24 mouse cellular contexts compared by ENCODE assay signal in genomic region chr14:91604570-91604969, GRCm38 (mm10).
A peak's percentile ranks its signal among the peaks of the same experiment; 100 is the strongest.
DNase-seq lines count a peak whose midpoint lies in the region; ATAC-seq and TF ChIP-seq lines count a peak whose summit lies in the region.
"Had no signal": no experiment of that assay in that cellular context is flagged by ENCODE, and none has a peak within 500 bp of the region (broad histone marks: within the 10 kb centered on the region; RNA-seq: fewer than 3 reads in every experiment).

No protein-coding gene starts in this region.

- ATAC-seq in heart, embryonic 13.5 days (ENCODE audit: extremely low read depth, insufficient number of reproducible peaks, low FRiP score, low TSS enrichment): no peak
- 0 out of 2 replicates have a peak, but pooled peaks have one; percentile 58 for ATAC-seq in heart, embryonic 15.5 days (replicated peaks; ENCODE audit: insufficient number of reproducible peaks, insufficient read depth, low FRiP score, low read depth)
- ATAC-seq in heart, embryonic 11.5 days (replicated peaks; ENCODE audit: insufficient number of reproducible peaks, low FRiP score, low TSS enrichment): no peak
- peak; percentile 79 for ATAC-seq in heart, postnatal 0 days (ENCODE audit: insufficient read depth, low read depth)
- ATAC-seq: activated CD4-positive, CD25-positive, alpha-beta regulatory T cell, adult 4 months; CD4-positive, CD25-positive, alpha-beta regulatory T cell, adult 4 months; forebrain, embryonic 13.5 days; forebrain, embryonic 15.5 days; Patski had no signal

- no peaks in the 10 kb centered on the region for H3K9me3 ChIP-seq in heart, embryonic 13.5 days
- H3K9me3 ChIP-seq in heart, embryonic 15.5 days (replicated peaks): no peaks in the 10 kb centered on the region
- no peaks in the 10 kb centered on the region for H3K9me3 ChIP-seq in heart, embryonic 11.5 days (replicated peaks; ENCODE audit: control insufficient read depth, low read length)
- H3K9me3 ChIP-seq in heart, postnatal 0 days (replicated peaks; ENCODE audit: control insufficient read depth, low read length): no peaks in the 10 kb centered on the region
- H3K9me3 ChIP-seq: embryonic facial prominence, embryonic 10.5 days; embryonic facial prominence, embryonic 12.5 days; forebrain, embryonic 13.5 days; forebrain, embryonic 15.5 days had no signal

- no peak overlapping the region for H3K4me3 ChIP-seq in heart, embryonic 13.5 days
- H3K4me3 ChIP-seq in heart, embryonic 15.5 days: no peak overlapping the region
- no peak overlapping the region for H3K4me3 ChIP-seq in heart, embryonic 11.5 days (ENCODE audit: low read depth, low read length)
- no peak overlapping the region for H3K4me3 ChIP-seq in heart, postnatal 0 days (ENCODE audit: low read depth, low read length)
- H3K4me3 ChIP-seq: embryonic facial prominence, embryonic 10.5 days; embryonic facial prominence, embryonic 12.5 days; forebrain, embryonic 13.5 days; forebrain, embryonic 15.5 days had no signal

- H3K27me3 ChIP-seq in heart, embryonic 13.5 days (replicated peaks): no peaks in the 10 kb centered on the region
- no peaks in the 10 kb centered on the region for H3K27me3 ChIP-seq in heart, embryonic 15.5 days
- no peaks in the 10 kb centered on the region for H3K27me3 ChIP-seq in heart, embryonic 11.5 days (ENCODE audit: control insufficient read depth, insufficient read depth, low read length)
- no peaks in the 10 kb centered on the region for H3K27me3 ChIP-seq in heart, postnatal 0 days (ENCODE audit: control insufficient read depth, insufficient read depth, low read length)
- H3K27me3 ChIP-seq: CH12.LX; embryonic facial prominence, embryonic 12.5 days; forebrain, embryonic 13.5 days; forebrain, embryonic 15.5 days; Patski had no signal

- 0 out of 2 replicates have a peak, but pooled peaks cover 6% of the 10 kb centered on the region for H3K4me1 ChIP-seq in heart, embryonic 13.5 days
- no peaks in the 10 kb centered on the region for H3K4me1 ChIP-seq in heart, embryonic 15.5 days (replicated peaks)
- no peaks in the 10 kb centered on the region for H3K4me1 ChIP-seq in heart, embryonic 11.5 days (ENCODE audit: control insufficient read depth, insufficient read depth, low read length)
- H3K4me1 ChIP-seq in heart, postnatal 0 days (ENCODE audit: control insufficient read depth, insufficient read depth): 0 out of 2 replicates have a peak, but pooled peaks cover 5% of the 10 kb centered on the region
- H3K4me1 ChIP-seq: embryonic facial prominence, embryonic 10.5 days; embryonic facial prominence, embryonic 12.5 days; forebrain, embryonic 13.5 days; forebrain, embryonic 15.5 days had no signal

- H3K9ac ChIP-seq in heart, embryonic 13.5 days: no peak overlapping the region
- H3K9ac ChIP-seq in heart, embryonic 15.5 days: no peak overlapping the region
- H3K9ac ChIP-seq in heart, embryonic 11.5 days (ENCODE audit: low read depth, low read length): no peak overlapping the region
- no peak overlapping the region for H3K9ac ChIP-seq in heart, postnatal 0 days (replicated peaks; ENCODE audit: low read depth, low read length)
- H3K9ac ChIP-seq: embryonic facial prominence, embryonic 12.5 days; forebrain, embryonic 13.5 days; forebrain, embryonic 15.5 days had no signal

- TF ChIP-seq CTCF in heart, postnatal 0 days (IDR thresholded peaks at IDR 0.05; ENCODE audit: low read depth): no peak

- no peak for DNase-seq in heart, adult 18-20 months
- DNase-seq in heart, postnatal 0 days (ENCODE audit: low spot score): peak; percentile 21
- no peak for DNase-seq in heart, adult 9 months (ENCODE audit: low spot score in 2 of 2)
- DNase-seq: adrenal gland, adult 8-10 months; adrenal gland, postnatal 14 days; adrenal gland, postnatal 36 days; B cell, adult 2 months; cerebellum, adult 11-12 months; cerebellum, adult 2 months; cerebellum, adult 9-10 months; cerebellum, postnatal 10 days; cerebellum, postnatal 25 days had no signal

- H3K36me3 ChIP-seq in heart, embryonic 13.5 days: no peaks in the 10 kb centered on the region
- no peaks in the 10 kb centered on the region for H3K36me3 ChIP-seq in heart, embryonic 15.5 days
- H3K36me3 ChIP-seq in heart, embryonic 11.5 days (ENCODE audit: control insufficient read depth, insufficient read depth, low read length): no peaks in the 10 kb centered on the region
- H3K36me3 ChIP-seq in heart, postnatal 0 days (replicated peaks; ENCODE audit: control insufficient read depth, insufficient read depth, low read length): no peaks in the 10 kb centered on the region
- H3K36me3 ChIP-seq: embryonic facial prominence, embryonic 10.5 days; embryonic facial prominence, embryonic 12.5 days; forebrain, embryonic 15.5 days; G1E had no signal

- peak overlapping the region; percentile 12; the same call in 1 of the 2 replicates for H3K27ac ChIP-seq in heart, embryonic 13.5 days (replicated peaks)
- H3K27ac ChIP-seq in heart, embryonic 15.5 days: no peak overlapping the region
- no peak overlapping the region for H3K27ac ChIP-seq in heart, embryonic 11.5 days (ENCODE audit: low read depth, low read length)
- H3K27ac ChIP-seq in heart, postnatal 0 days (ENCODE audit: low read depth): no peak overlapping the region
- H3K27ac ChIP-seq: embryonic facial prominence, embryonic 10.5 days; embryonic facial prominence, embryonic 12.5 days; forebrain, embryonic 13.5 days; forebrain, embryonic 15.5 days had no signal

- H3K4me2 ChIP-seq in heart, embryonic 13.5 days: no peak overlapping the region
- H3K4me2 ChIP-seq in heart, embryonic 15.5 days: no peak overlapping the region
- H3K4me2 ChIP-seq in heart, embryonic 11.5 days: no peak overlapping the region
- no peak overlapping the region for H3K4me2 ChIP-seq in heart, postnatal 0 days (ENCODE audit: low read depth, low read length)
- H3K4me2 ChIP-seq: embryonic facial prominence, embryonic 12.5 days; forebrain, embryonic 13.5 days; forebrain, embryonic 15.5 days had no signal

- 0 out of 2 replicates have a peak, but pooled peaks have one; percentile 52 for TF ChIP-seq EP300 in heart, postnatal 0 days (IDR thresholded peaks at IDR 0.05; ENCODE audit: low read depth)

Comparison
In these comparisons a context has a peak if more than half of its experiments do, and no peak if none do; other contexts are left out.
1. ATAC-seq: peak in heart, embryonic 15.5 days (single experiment) and heart, postnatal 0 days (single experiment); none in heart, embryonic 13.5 days (single experiment) and heart, embryonic 11.5 days (single experiment).